Mouse (Mus musculus) embryonic facial prominence, embryonic 14.5 days (tissue): ENCODE data around the gene Crybb1. TPM values are rescaled to one million over a fixed set of nuclear protein-coding genes. Genes with fewer than 3 reads are reported as not detected.
A peak's percentile ranks its signal among the peaks of the same experiment; 100 is the strongest.

Experiments
- ATAC-seq: fragments of 200-750 bp; cut with Nextera tagmentation; 2 replicates; pipeline ENCODE4 v1.8.0; 2017; ENCODE audit warnings: low read depth, moderate number of reproducible peaks, moderate TSS enrichment
- DNase-seq: peaks from one replicate; pipeline ENCODE4 v3.0.0-alpha.2; 2015; ENCODE audit warnings: low spot score
- H3K27ac ChIP-seq: fragments of 300-500 bp; sonication (generic); replicated peaks from 2 replicates; pipeline ENCODE4 v1.5.1; 2014; ENCODE audit warnings: low read depth, mild to moderate bottlenecking, low read length, moderate library complexity
- H3K27me3 ChIP-seq: fragments of 300-500 bp; sonication (generic); replicated peaks from 2 replicates; pipeline ENCODE4 v1.6.1; 2014; ENCODE audit warnings: low read length; ENCODE audit not compliant: control insufficient read depth, insufficient read depth
- H3K36me3 ChIP-seq: fragments of 300-500 bp; sonication (generic); 2 replicates; pipeline ENCODE4 v1.6.1; 2014; ENCODE audit warnings: low read length, mixed read lengths; ENCODE audit not compliant: control insufficient read depth, insufficient read depth
- H3K4me1 ChIP-seq: fragments of 300-500 bp; sonication (generic); 2 replicates; pipeline ENCODE4 v1.6.1; 2014; ENCODE audit warnings: antibody characterized with exemption, low read length; ENCODE audit not compliant: control insufficient read depth, insufficient read depth
- H3K4me2 ChIP-seq: fragments of 300-500 bp; sonication (generic); 2 replicates; pipeline ENCODE4 v1.6.1; 2014; ENCODE audit warnings: low read depth, mild to moderate bottlenecking, low read length, moderate library complexity, mixed read lengths
- H3K4me3 ChIP-seq: fragments of 300-500 bp; sonication (generic); 2 replicates; pipeline ENCODE4 v1.5.1; 2014; ENCODE audit warnings: low read depth, mild to moderate bottlenecking, low read length
- H3K9ac ChIP-seq: fragments of 300-500 bp; sonication (generic); 2 replicates; pipeline ENCODE4 v1.6.1; 2014; ENCODE audit warnings: low read depth, mild to moderate bottlenecking, low read length, moderate library complexity, mixed read lengths
- H3K9me3 ChIP-seq: fragments of 300-500 bp; sonication (generic); 2 replicates; pipeline ENCODE4 v1.6.1; 2016; ENCODE audit warnings: low read length; ENCODE audit not compliant: control insufficient read depth
- WGBS: fragments of 180-500 bp; shearing (Covaris S2); extraction: QIAGEN DNeasy Blood & Tissue Kit; methylation state at CpG from one replicate; pipeline ENCODE4 v1.1.7; 2014; 5-methylcytosine and 5-hydroxymethylcytosine counted together
- polyA plus RNA-seq: library from polyadenylated mRNA; unstranded; fragments of >200 nt; fragmentation: Nextera tagmentation; extraction: Ambion mirVana; gene quantifications from 2 replicates; pipeline ENCODE4 v1.2.1, GENCODE M21; 2014

The Crybb1 gene
- polyA plus RNA-seq, 1 experiment from 2014 or later: 3.2 TPM

DNA sequence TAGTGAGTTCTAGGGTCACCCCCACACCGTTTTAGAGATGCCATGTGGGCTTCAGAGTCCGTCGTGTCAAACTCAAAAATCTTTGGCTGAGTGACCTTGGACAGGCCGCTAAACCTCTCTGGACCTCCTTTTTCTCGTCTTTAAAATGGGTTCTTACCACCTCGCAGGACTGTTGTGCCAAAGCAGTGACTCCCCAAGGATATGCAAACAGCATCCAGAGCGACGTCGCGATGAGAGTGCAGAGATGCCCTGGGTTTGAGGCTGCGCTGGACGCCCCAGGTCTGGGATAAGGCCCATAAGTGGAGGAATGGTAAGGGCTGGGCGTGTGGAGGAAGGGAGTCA lies 27.7 kb upstream of the Crybb1 start:
- Histone ChIP-seq H3K27me3 (peaks cover 45% of the 10 kb centered on the region), H3K4me3 (peak overlapping the region; percentile 44), H3K27ac (no peak overlapping the region), H3K4me2 (peak overlapping the region; percentile 84), H3K36me3 (no peaks in the 10 kb centered on the region), H3K4me1 (peaks cover 10% of the 10 kb centered on the region), H3K9me3 (no peaks in the 10 kb centered on the region), H3K9ac (peak overlapping the region; percentile 60; the same call in 1 of the 2 replicates)
- ATAC-seq (no peak; the same call in 1 of the 2 replicates), DNase-seq (no peak)
- WGBS: 3% methylated on average over 13 of the region's 13 CpGs

DNA sequence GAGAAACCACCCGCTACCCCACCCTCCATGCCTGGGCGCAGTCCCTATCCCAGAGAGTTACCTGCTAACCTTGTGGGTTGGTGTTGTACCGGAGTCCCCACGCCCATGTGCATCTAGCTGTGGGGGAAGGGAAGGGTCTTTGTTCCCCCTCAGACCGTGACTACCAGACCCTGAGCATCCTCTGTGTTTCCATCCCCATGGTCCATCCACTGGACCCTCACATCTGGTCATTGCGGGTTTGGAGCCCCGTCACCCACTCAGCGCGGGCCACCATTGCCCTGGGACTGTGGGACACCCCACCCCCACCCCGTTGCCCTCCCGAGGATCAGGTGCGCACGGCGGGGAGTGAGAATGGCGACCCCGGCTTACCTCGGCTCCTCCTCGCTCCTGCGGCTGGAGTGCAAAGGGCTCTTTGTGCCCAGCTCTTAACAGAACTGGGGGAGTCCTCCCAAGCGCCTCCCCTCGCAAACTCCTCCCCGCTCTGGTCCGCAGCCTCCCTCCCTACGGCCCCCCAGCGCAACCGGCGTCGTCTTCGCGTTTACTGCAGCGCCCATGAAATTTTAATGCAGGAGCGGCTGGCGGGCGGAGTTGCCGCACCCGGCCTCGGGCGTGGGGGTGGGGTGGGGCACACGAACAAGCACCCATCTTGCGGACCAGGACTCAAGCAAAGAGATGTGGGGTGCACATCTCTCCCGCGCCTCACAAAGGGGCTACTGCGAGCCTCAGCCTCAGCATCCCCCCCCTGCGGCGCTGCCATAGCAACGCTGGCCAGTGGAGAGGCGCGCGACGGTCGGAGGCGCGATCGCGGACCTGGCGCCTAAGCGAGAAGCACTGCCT lies 27.2 kb upstream of the Crybb1 start:
- H3K4me2 ChIP-seq: peak overlapping the region; percentile 84
- H3K9ac ChIP-seq: peak overlapping the region; percentile 60
- peaks cover 45% of the 10 kb centered on the region for H3K27me3 ChIP-seq
- no peak overlapping the region for H3K27ac ChIP-seq
- H3K9me3 ChIP-seq: no peaks in the 10 kb centered on the region
- peak overlapping the region; percentile 44 for H3K4me3 ChIP-seq
- peaks cover 10% of the 10 kb centered on the region for H3K4me1 ChIP-seq
- ATAC-seq (peak; percentile 67), DNase-seq (peak; percentile 59)
- under 1% methylated on average over 54 of the region's 57 CpGs for WGBS
- no peaks in the 10 kb centered on the region for H3K36me3 ChIP-seq

DNA sequence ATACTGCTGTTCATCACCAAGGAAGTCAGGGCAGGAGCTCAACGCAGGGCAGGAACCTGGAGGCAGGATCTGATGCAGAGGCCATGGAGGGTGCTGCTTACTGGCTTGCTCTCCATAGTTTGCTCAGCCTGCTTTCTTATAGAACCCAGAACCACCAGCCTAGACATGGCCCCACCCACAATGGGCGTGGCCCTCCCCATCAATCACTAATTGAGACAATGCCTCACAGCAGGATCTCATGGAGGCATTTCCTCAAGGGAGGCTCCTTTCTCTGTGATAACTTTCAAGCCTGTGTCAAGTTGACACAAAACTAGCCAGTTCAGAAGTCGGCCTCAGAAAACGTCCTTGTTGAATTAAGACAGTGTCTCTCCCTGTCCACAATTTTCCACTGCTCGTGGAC lies 19.8 kb upstream of the Crybb1 start:
- ATAC-seq: no peak

DNA sequence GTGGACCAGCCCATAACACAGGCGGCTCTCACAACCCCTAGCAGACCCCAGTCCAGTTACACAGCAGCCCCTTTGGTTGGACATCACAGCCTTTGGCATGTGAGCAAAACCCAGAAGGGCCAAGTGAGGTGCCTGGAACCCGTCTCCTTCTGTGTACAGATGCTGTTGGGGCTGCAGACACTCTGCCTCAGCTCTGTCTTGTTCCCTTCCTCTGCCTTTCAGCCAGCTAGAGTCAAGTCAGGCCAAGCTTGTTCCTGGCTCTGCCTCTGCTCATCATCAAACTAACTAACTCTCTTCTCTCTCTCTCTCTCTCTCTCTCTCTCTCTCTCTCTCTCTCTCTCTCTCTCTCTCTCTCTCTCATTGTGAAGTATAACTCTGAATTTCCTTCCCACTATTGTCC lies 19.0 kb upstream of the Crybb1 start:
- Histone ChIP-seq H3K4me2 (no peak overlapping the region), H3K36me3 (no peaks in the 10 kb centered on the region), H3K27ac (no peak overlapping the region), H3K9me3 (no peaks in the 10 kb centered on the region), H3K27me3 (peaks cover 14% of the 10 kb centered on the region; the same call in 1 of the 2 replicates), H3K4me3 (no peak overlapping the region), H3K9ac (no peak overlapping the region), H3K4me1 (no peaks in the 10 kb centered on the region)
- WGBS: 83% methylated on average over 2 of the region's 2 CpGs
- ATAC-seq (no peak), DNase-seq (no peak)

More for the DNA sequence above, 19.8 kb upstream of the Crybb1 start:
- no peak for DNase-seq
- no peak overlapping the region for H3K4me3 ChIP-seq
- peaks cover 14% of the 10 kb centered on the region; the same call in 1 of the 2 replicates for H3K27me3 ChIP-seq
- no peak overlapping the region for H3K27ac ChIP-seq
- H3K36me3 ChIP-seq: no peaks in the 10 kb centered on the region
- 56% methylated on average over 5 of the region's 5 CpGs for WGBS
- H3K4me1 ChIP-seq: no peaks in the 10 kb centered on the region
- H3K9me3 ChIP-seq: no peaks in the 10 kb centered on the region
- no peak overlapping the region for H3K4me2 ChIP-seq
- H3K9ac ChIP-seq: no peak overlapping the region

DNA sequence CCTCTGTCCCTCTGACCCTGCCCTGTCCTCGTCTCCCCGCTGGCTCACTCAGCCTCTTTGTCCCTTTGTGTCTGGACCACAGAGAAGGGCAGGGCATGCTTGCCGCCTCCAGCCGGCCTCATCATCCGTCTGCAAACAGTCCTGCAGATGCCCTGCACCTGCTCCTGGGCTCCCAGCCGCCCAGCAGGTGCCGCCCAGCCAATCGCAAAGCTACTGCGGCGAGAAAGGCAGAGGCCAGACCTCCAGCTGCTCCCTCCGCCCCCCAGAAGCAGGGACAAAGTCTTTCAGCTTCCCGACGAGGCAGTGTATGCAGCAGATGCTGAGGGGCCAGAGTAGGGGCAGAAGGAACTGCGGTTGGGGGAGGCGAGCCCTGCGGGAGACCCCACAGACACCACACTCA lies 18.2 kb upstream of the Crybb1 start:
- DNase-seq (peak; percentile 77), ATAC-seq (peak; percentile 84)
- H3K27ac ChIP-seq: no peak overlapping the region; the same call in 1 of the 2 replicates
- H3K4me3 ChIP-seq: no peak overlapping the region
- H3K4me2 ChIP-seq: peak overlapping the region; percentile 28
- H3K9ac ChIP-seq: no peak overlapping the region; the same call in 1 of the 2 replicates
- no peaks in the 10 kb centered on the region for H3K36me3 ChIP-seq
- H3K27me3 ChIP-seq: peaks cover 14% of the 10 kb centered on the region; the same call in 1 of the 2 replicates
- no peaks in the 10 kb centered on the region for H3K9me3 ChIP-seq
- 5% methylated on average over 16 of the region's 16 CpGs for WGBS
- no peaks in the 10 kb centered on the region for H3K4me1 ChIP-seq

DNA sequence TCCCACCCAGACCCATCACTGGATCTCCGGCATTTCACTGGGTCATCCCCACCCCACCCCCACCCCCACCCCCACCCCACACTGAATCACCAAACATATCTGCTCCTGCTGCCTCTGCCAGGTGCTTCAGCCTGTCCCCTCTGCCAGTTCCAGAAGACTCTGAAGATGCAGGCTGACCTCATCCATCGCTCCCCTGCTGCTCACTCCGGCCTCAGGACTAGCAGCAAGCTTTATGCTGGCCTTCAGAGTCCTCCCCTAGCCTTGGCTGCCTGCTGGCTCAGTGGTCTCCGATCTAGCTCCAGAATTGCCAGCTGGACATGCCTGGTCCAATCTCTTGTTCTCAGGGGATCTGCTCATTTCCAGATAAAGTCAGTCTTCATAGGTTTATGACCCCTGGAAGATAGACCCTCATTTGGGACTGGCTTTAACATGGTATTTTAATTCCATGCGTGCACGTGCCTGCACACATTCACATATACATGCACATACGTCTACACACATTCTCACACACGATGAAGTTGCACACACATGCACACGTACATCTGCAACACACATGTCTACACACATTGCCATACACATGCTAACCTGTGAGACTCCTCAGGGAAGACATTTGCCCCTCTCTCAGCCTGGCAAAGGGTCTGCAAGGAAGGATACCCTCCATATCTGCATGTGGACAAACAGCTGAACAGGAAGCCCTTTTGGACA lies 17.6 kb upstream of the Crybb1 start:
- Histone ChIP-seq H3K9me3 (no peaks in the 10 kb centered on the region), H3K27ac (no peak overlapping the region), H3K9ac (no peak overlapping the region; the same call in 1 of the 2 replicates), H3K36me3 (no peaks in the 10 kb centered on the region), H3K27me3 (peaks cover 14% of the 10 kb centered on the region; the same call in 1 of the 2 replicates), H3K4me2 (peak overlapping the region; percentile 28; the same call in 1 of the 2 replicates), H3K4me3 (no peak overlapping the region), H3K4me1 (no peaks in the 10 kb centered on the region)
- WGBS: 57% methylated on average over 8 of the region's 9 CpGs
- ATAC-seq (peak; percentile 24; the same call in 1 of the 2 replicates), DNase-seq (no peak)

DNA sequence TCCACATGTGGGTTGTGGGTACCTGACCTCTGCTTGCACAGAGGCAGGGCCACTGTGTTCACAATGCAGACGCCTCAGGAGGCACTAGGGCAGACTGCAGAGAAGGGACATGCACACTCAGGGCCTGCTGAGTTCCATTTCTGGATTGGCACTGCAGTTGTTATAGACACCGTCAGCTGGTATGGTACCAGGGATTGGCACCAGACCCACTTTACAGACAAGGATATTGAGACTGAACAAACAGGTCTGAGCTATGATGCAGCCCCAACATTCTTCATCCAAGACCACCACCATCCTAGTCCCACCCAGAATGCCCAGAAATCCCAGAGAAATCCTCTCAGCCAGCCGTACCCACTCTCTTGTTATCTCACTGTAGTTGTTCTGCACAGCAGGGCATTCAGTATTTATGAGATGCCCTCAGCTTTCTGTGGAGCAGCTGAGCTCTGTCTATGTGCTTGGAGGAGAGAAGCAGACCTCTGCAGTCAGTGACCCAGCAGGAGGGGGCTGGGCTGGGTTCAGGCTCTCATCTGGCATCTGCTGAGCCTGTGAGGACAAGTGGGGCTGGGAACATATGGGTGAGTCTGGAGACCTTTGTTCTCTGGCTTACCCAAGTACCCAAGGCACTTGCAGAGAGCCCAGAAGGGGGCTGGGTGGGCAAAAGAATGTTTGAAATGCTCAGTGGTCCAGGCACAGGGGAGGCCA lies 16.7 kb upstream of the Crybb1 start:
- H3K36me3 ChIP-seq: no peaks in the 10 kb centered on the region
- no peak overlapping the region for H3K4me2 ChIP-seq
- H3K4me3 ChIP-seq: no peak overlapping the region
- no peaks in the 10 kb centered on the region for H3K4me1 ChIP-seq
- ATAC-seq (no peak), DNase-seq (no peak)
- 69% methylated on average over 3 of the region's 3 CpGs for WGBS
- no peak overlapping the region for H3K9ac ChIP-seq
- H3K9me3 ChIP-seq: no peaks in the 10 kb centered on the region
- H3K27me3 ChIP-seq: peaks cover 14% of the 10 kb centered on the region; the same call in 1 of the 2 replicates
- no peak overlapping the region for H3K27ac ChIP-seq

DNA sequence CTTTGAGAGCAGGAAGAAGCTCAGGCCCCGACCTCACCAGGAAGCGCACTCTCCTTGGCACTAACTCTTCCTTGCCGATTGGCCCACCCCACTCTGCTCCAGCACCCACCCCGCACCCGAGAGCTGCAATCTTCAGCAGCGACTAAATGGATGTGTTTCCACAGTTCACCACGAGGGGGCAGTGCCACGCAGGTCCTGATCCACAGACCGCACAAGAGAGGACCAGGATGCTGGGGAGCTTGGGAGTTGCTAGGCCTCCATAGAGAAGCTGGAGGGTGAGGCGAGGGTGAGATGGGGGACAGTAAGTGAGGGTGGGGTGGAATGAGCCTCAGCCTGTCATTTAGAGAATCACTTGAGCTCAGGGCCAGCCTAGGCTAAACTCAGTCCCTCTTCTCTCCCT lies 14.9 kb upstream of the Crybb1 start:
- peak; percentile 64 for ATAC-seq
- Histone ChIP-seq H3K4me2 (peak overlapping the region; percentile 33; the same call in 1 of the 2 replicates), H3K9ac (no peak overlapping the region)

More for the DNA sequence above, 14.9 kb upstream of the Crybb1 start:
- Histone ChIP-seq H3K27ac (no peak overlapping the region), H3K4me3 (no peak overlapping the region), H3K4me1 (no peaks in the 10 kb centered on the region), H3K9me3 (no peaks in the 10 kb centered on the region), H3K36me3 (no peaks in the 10 kb centered on the region), H3K27me3 (peaks cover 14% of the 10 kb centered on the region; the same call in 1 of the 2 replicates)
- DNase-seq: peak; percentile 87
- 4% methylated on average over 10 of the region's 10 CpGs for WGBS
